Mouse (Mus musculus): ENCODE measurements at regions not wholly inside any gene's neighbourhood (a gene's known extent, or its start where the extent isn't known, plus 50 kb on each side); places are given as distances from the start of the nearest gene placed in this dataset.
A peak's percentile ranks its signal among the peaks of the same experiment; 100 is the strongest.

GRCm38 (mm10) chr3:65478215-65478614 lies 50.0 kb upstream of the Tiparp start:
- no peak for DNase-seq (ENCODE audit: low spot score in 2 of 2)

- no peak for DNase-seq (ENCODE audit: low spot score in 2 of 2)
Observed at GRCm38 (mm10) chr3:65477111-65477510, 51.1 kb upstream of the Tiparp start.

- DNase-seq (ENCODE audit: low spot score in 2 of 2), result no peak
Observed at GRCm38 (mm10) chr3:65476091-65476953, 51.9 kb upstream of the Tiparp start.

GRCm38 (mm10) chr3:65474585-65474984 lies 53.6 kb upstream of the Tiparp start:
- DNase-seq (ENCODE audit: low spot score in 2 of 2), result no peak

GRCm38 (mm10) chr3:65471796-65472195 lies 56.4 kb upstream of the Tiparp start:
- peak in 1 of 2 experiments; percentile 27 for DNase-seq (ENCODE audit: low spot score in 2 of 2)

GRCm38 (mm10) chr3:65469207-65469606 lies 59.0 kb upstream of the Tiparp start:
- no peak for DNase-seq (ENCODE audit: low spot score in 2 of 2)

- no peak for DNase-seq (ENCODE audit: low spot score in 2 of 2)
Observed at GRCm38 (mm10) chr3:65464769-65465168, 63.4 kb upstream of the Tiparp start.

GRCm38 (mm10) chr3:65460936-65461335 lies 67.3 kb upstream of the Tiparp start:
- no peak for DNase-seq (ENCODE audit: low spot score in 2 of 2)

- DNase-seq (ENCODE audit: low spot score in 2 of 2), result no peak
Observed at GRCm38 (mm10) chr3:65459702-65460101, 67.3 kb upstream of the Ssr3 start.

GRCm38 (mm10) chr3:65457931-65458330 lies 65.5 kb upstream of the Ssr3 start:
- no peak for DNase-seq (ENCODE audit: low spot score in 2 of 2)

- DNase-seq (ENCODE audit: low spot score in 2 of 2), result peak; percentile 82 to 88
Observed at GRCm38 (mm10) chr3:65455597-65456284, 63.3 kb upstream of the Ssr3 start.

- DNase-seq (ENCODE audit: low spot score in 2 of 2), result no peak
Observed at GRCm38 (mm10) chr3:65454301-65454700, 61.9 kb upstream of the Ssr3 start.

- DNase-seq (ENCODE audit: low spot score in 2 of 2), result no peak
Observed at GRCm38 (mm10) chr3:65449176-65449575, 56.8 kb upstream of the Ssr3 start.

GRCm38 (mm10) chr3:65443701-65444100 lies 51.3 kb upstream of the Ssr3 start:
- no peak for DNase-seq (ENCODE audit: low spot score in 2 of 2)

- no peak for DNase-seq (ENCODE audit: low spot score in 2 of 2)
Observed at GRCm38 (mm10) chr3:65442946-65443345, 50.5 kb upstream of the Ssr3 start.

GRCm38 (mm10) chr3:65442269-65442668 lies 49.8 kb upstream of the Ssr3 start:
- DNase-seq (ENCODE audit: low spot score in 2 of 2), result peak; percentile 37 to 43
